Mouse (Mus musculus) ES-E14 (cell line): ENCODE measurements around the gene Pml.

ENCODE experiments used
- HCFC1 ChIP-seq: IDR thresholded peaks from 2 replicates; pipeline ENCODE4 v1.6.1; 2012; ENCODE audit warnings: low read length, inconsistent platforms, borderline replicate concordance; ENCODE audit not compliant: insufficient read depth
- MAFK ChIP-seq: IDR thresholded peaks from 2 replicates; pipeline ENCODE4 v1.6.1; 2014; ENCODE audit warnings: mild to moderate bottlenecking, low read depth, low read length, inconsistent platforms; ENCODE audit not compliant: insufficient read depth
- ZC3H11A ChIP-seq: IDR thresholded peaks from 2 replicates; pipeline ENCODE4 v1.6.1; 2012; ENCODE audit warnings: low read depth, mild to moderate bottlenecking, inconsistent platforms, low read length, borderline replicate concordance

DNA sequence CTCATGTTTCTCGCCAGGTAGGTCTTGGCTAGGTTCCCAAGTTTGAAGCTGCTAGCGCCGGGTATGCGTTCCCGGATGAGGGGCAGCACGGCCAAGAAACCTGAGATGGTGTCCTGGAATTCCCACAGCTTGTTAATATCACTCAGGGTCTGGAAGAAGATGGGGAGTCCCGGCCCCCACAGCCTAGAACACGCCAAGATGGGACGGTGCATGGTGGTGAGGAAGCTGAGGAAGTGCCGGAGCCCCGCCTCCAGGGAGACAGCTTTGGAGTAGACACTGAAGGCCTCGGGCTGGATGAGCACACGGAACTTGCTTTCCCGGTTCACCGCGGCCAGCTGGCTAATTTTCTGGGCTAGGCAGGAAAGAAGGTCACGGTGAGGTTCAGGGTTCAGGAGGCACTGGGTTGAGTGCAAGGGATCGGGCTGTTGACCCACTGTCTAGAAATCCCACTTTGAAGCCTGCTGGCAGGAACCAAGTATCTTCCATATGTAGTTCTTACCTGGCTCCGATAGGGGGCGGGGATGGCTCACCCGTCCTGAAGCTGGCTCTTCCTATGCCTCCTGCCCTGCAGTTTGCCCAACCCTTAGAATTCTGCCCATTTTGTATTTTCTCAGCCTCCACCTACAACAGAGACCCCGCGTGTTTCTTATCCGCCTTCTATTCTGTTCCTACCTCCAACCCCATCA, 29.2 kb downstream of the Pml start:
- TF ChIP-seq HCFC1: no peak
- no peak for TF ChIP-seq MAFK
- TF ChIP-seq ZC3H11A: no peak
